Mouse (Mus musculus) ES-E14 (cell line): ENCODE data around the gene Tmem108.

Experiments
- CHD2 ChIP-seq: IDR thresholded peaks from 2 replicates; pipeline ENCODE4 v1.6.1; 2014; ENCODE audit warnings: mild to moderate bottlenecking, low read depth, low read length, inconsistent platforms
- HCFC1 ChIP-seq: IDR thresholded peaks from 2 replicates; pipeline ENCODE4 v1.6.1; 2012; ENCODE audit warnings: low read length, inconsistent platforms, borderline replicate concordance; ENCODE audit not compliant: insufficient read depth
- ZC3H11A ChIP-seq: IDR thresholded peaks from 2 replicates; pipeline ENCODE4 v1.6.1; 2012; ENCODE audit warnings: low read depth, mild to moderate bottlenecking, inconsistent platforms, low read length, borderline replicate concordance
- ZNF384 ChIP-seq: IDR thresholded peaks from 2 replicates; pipeline ENCODE4 v1.6.1; 2012; ENCODE audit warnings: low read depth, low read length, inconsistent platforms

GRCm38 (mm10) chr9:103652127-103652882, 109.3 kb downstream of the Tmem108 start:
- TF ChIP-seq ZNF384 (no peak), ZC3H11A (no peak), HCFC1 (no peak), CHD2 (no peak)
